Mouse (Mus musculus) gastrocnemius, adult 8-10 months (tissue): ENCODE results near the gene Abhd14b. TPM values are rescaled to one million over a fixed set of nuclear protein-coding genes. Genes with fewer than 3 reads are reported as not detected.

Experiments
- DNase-seq, 2 experiments: peaks; one replicate each; pipeline ENCODE4 v3.0.0; 2022; ENCODE audit warnings: low spot score in 2 of 2
- total RNA-seq, 4 experiments: library from RNA; stranded (reverse); gene quantifications; 2 replicates each; pipeline ENCODE4 v1.2.4; 2022

Abhd14b gene
- total RNA-seq, 4 experiments from 2014 or later = 2.1 to 3.8 (median 3.3) TPM

DNA sequence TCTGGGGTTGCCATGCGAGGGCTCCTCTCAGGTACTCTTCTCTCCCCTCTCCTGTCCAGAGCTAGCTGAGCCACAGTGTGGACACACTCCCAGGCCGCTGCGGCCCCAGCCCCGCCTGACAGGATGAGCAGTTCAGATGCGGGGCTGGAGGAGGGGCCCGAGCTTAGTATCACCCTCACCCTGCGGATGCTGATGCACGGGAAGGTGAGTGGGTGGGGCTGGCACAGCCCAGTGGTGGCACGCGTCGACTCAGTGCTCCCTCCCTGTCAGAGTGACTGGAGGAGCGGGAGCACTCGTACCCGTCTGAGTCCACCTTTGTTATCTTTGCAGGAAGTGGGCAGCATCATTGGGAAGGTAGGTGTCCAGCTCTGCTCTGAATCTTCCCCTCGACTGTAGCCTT is 12.7 kb downstream of the Abhd14b start:
- no peak for DNase-seq

DNA sequence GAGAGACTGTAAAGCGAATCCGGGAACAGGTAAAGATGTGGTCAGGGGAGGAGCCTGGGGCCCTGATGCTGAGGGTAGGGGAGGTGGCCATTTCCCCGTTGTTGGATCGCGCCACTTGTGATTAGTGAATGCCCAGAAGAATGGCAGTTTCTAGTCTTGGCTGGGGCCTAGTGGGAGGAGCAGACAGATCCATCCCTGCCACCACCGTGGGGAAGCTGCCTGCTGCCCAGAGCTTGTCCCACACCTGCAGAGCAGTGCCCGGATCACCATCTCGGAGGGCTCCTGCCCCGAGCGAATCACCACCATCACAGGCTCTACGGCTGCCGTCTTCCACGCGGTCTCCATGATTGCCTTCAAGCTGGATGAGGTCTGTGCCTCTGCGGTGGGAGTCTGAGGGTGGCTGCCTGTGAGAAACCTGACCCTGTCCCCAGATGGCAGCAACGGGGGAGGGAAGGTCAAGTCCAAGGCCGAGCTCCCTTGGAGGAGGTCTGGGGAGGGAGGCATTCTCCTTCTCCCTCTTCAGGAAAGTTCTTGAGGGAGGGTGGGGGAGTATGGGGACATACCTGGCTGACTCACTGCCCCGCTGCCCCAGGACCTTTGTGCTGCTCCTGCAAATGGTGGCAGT is 13.3 kb downstream of the Abhd14b start:
- DNase-seq = no peak

DNA sequence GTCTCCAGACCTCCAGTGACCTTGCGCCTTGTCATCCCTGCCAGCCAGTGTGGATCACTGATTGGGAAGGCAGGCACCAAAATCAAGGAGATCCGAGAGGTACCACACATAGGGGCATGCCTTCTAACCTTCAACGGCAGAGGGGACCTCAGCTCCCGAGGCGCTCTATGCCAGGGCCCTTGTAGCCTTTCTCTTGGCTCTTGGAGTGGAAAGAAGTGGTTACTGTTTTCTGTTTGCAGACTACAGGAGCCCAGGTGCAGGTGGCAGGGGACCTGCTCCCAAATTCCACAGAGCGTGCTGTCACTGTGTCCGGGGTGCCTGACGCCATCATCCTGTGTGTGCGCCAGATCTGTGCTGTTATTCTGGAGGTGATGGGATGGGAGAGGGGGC is 13.8 kb downstream of the Abhd14b start:
- no peak for DNase-seq

DNA sequence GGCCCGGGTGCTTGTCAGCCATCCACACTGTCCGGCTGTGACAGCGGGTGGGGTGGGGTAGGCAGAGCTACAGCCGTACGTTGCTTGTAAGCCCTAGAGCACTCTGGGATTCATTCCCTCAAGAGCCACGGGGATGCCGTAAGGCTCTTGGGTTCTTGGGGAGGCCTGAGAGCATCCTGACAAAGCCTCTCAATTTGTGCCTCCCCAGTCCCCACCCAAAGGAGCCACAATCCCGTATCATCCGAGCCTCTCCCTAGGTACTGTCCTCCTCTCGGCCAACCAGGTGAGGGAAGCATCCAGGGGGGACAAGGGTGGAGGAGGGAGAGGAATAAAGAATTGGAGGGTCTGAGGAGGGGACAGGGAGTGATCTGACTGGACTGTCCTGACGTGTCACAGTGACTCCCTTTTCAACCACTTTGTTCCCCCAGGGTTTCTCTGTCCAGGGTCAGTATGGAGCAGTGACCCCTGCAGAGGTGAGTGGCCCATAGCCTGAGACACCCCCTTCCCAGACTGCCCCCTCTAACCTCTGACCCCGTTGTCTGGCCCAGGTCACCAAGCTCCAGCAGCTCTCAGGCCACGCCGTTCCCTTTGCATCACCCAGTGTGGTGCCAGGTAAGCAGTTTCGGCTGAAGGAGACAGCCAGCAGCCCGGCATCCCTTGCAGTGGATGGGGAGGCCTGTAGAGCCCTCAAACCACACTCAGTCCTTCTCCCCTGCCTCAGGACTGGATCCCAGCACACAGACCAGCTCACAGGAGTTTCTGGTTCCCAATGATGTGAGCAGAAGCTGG is 14.6 kb downstream of the Abhd14b start:
- DNase-seq = no peak

DNA sequence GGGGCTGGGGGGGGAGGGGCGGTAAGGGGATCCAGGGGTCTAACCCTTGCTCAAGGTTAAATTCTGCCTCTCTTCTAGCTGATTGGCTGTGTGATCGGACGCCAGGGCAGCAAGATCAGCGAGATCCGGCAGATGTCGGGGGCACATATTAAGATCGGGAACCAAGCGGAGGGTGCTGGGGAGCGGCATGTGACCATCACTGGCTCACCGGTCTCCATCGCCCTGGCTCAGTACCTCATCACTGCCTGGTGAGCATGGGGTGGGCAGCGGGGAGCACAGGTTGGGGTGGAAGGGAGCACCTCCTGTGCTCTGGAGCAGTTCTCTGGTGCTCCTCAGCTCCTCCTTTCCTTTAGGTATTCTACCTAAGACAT is 15.2 kb downstream of the Abhd14b start:
- DNase-seq = no peak

DNA sequence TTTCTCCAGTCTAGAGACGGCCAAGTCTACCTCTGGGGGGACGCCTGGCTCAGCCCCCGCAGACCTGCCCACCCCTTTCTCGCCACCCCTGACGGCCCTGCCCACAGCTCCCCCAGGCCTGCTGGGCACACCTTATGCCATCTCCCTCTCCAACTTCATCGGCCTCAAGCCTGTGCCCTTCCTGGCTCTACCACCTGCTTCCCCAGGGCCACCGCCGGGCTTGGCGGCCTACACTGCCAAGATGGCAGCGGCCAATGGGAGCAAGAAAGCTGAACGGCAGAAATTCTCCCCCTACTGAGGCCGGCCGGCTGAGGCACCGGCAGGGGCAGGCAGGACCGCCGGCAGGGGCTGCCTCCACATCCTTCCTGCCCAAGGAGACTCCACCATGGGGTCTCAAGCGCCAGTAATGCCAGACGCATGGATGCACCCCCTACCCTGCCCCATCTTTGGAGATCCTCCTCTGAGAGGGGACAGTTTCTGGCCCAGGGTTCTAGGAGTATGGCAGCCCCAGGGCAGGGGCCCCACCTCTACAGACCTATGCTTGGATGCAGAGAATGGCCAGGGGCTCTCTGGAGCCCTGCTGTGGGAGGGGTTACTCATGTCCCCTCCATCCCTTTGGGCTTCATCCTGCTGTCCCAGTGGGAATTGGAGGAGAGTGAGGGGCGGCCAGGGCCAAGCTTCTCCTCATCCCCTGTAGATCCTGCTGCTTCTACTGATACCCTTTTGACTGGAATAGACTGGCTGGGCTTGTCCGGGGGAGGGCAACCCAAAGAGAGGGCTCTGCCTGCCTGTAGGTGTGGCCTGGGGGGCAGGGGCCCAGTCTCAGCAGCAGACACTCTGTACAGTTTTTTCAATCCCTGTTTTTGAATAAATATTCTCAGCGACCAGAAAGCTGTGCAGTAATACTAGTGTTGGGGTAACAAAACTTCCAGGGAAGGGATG is 16.1 kb downstream of the Abhd14b start:
- DNase-seq = no peak

DNA sequence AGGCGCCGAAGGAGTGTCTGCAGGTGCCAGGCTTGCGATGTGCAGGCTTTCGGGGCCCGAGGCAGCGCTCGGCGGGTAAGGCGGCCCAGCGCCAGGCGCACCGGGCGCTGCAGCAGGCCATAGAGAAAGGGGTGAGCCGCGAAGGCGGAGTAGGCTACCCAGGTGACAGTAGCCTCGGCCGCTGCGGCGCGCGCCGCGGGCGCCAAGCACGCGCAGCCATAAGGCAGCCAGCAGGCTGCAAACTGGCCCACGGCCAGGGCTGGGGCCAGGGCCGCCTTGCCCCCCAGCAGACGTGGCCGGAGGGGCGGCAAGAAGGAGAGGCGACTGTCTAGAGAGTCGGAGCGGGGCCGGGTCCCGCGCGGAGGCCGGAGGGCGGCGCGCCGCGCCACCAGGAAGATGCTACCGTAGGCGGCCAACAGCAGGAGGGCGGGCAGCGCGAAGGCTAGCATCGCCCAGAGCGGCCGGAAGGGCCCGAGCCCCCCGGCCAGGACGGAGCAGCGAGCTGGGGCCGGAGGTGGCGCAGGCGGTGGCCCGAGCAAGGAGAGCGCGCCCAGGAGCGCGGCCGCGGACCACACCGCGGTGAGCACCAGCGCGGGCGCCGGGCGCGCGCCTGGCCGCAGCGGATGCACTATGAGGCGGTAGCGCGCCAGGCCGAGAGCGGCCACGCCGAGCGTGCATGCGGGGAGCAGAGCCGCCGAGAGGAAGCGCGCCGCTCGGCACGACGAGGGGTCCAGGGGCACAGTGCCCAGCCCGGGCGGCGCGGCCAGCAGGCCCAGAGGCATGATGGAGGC is 17.7 kb downstream of the Abhd14b start:
- DNase-seq = peak in 1 of 2 experiments; percentile 54

DNA sequence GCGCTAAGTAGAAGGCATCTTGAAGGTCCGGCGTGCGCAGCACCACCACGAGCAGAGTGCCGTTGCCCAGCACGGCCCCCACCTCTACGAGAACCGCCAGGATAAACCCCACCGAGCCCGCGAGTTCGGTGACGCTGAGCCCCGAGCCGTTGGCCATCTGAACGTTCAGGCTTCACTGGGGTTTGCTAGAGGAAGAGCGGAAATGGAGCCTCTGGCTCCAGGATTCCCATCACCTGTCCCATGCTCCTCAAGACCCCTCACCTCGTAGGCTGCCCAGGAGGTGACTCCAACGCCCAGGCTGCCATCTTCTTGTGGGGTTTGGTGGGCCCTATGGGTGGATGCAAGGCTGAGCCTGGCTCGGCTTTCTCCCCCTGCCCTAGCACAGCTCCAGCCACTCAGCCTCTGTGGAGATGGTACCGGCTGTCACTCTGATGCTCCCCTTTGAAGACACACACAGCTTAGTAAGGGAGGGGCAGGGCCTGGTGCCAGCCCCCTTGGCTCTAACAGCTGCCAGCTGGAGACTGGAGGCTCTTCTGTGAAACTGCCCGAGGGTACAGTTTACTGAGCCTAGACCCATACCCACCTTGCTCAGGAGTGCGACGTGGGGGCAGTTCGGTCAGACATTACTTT is 18.4 kb downstream of the Abhd14b start, which contains the start of gene Gpr62:
Gene Gpr62 (minus strand): TSS at position 368 of the 630 bp plus-strand sequence.
- peak in 1 of 2 experiments; percentile 55 for DNase-seq

DNA sequence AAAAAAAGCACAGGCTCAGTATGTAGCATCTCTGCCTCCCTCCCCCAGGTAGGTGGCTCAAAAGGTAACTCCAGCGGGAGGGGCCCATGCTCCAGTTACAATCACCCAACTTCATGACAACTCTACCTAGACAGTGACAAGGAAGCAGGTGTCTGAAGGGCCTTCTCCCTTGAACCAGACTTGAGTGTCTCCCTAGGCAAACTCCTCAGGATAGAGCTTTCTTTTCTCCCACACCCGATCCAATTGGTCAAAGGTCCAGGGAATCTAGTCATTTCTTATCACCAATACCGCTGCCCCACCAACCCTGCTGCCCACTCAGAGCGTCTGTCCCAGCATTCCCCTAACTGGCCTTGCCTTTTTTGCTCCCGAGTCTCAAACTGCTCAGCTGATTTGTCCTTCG is 19.5 kb downstream of the Abhd14b start:
- no peak for DNase-seq

DNA sequence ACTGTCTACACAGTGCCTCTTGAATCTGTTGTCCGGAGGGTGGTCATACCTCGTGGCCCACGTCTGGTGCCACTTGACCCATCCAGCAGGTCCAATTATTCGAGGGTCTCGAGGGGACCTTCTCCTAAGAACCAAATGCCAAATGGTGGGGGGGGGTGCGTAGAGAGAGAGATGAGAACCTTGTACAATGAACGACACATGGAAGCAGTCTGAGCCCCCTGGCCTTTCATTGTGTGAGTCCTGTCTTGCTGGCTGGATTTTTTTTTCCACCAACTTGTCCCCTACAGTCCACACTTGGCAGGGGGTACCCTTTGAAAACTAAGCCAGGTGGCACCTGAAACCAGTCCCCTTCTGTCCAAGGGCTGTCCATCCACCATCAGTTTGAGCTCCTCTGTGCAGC is 20.5 kb downstream of the Abhd14b start:
- no peak for DNase-seq

DNA sequence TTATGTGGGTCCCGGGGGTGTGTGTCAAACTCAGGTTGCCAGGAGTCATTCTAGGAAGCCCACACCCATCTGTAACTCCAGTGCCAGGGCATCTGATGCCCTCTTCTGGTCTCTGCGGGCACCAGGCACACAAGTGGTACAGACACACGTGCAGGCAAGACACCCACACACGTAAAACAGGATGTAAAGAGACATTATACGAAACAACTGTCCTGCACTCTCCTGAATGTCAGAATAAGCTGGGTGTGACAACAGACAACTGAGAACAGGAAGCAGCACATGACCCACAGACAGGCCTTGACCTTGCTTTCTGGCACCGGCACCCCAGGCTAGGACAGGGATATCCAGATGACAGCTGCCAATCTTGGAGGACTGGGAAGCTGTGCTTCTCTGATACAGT is 22.1 kb downstream of the Abhd14b start:
- DNase-seq = no peak

DNA sequence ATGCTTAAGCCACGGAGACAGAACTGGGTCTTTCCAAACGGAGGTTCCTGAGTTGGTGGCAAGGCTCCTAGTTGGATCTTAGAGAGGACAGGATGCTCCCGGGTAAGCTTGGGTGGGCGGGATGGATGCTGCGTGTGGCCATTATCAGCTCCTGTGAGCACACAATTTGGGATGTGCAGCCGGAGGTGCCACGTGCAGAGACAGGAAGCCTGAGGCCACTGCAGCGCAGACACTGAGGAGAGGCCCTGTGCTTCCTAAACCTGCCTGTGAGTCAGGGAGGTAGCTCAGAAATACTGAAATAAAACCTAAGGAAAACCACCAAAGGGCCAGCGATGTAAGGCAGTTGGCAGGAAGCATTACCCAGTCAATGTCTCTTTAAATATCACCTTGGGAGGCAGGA is 22.5 kb downstream of the Abhd14b start:
- no peak for DNase-seq

DNA sequence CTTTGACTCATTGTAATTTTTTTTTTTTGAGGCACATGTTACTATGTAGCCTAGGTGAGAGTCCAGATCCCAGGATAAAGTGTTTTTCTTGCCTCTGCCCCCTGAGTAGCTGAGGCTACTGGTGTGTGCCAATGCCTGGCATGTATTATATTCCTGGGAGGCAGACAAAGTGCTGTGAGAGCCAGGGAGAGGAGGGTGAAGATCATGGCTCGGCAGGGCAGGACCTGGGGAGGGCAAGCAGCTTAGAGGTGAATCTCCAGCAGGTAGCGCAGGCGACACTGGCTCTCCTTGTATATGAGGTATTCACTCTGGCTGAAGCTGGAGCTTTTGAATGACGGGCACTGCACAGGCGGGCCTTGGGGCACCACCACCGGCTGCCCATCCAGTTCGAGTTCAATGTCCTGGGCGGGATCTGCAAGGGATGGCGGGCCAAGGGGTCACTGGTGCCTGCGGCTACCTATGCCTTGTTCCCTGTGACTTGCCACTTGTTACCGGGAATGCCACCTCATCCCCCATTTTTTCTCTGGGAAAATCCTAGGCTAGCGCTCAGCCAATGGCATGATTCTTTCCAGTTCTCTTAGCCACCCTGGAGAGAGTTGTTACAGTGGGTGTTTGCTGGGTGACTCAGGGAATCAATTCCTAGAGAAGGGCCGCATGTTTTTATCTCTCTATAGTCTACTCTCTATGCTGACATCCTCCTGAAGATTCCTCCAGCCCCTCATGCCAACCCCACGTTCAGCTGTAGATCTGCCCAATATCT is 23.9 kb downstream of the Abhd14b start:
- DNase-seq = peak in 1 of 2 experiments; percentile 2

DNA sequence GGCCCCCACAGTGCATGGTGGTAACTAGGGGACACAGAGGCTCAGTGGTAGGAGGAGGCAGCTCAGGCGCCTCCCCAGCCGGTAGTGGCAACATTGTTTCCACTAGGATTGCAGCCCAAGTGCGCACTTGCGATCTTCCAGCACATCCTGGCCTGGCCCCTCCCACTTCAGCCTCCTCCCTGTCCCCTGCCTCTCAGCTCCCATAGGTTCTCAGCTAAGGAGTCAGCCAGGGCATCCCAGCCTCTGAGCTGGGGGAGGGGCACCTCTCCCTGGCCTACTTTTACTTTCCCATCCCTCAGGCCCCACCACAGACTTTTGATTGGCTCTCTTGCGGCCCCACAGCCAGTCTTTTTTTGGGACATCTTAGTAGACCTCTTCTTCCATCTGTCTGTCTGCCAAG is 24.6 kb downstream of the Abhd14b start:
- DNase-seq = peak; percentile 67 to 72

DNA sequence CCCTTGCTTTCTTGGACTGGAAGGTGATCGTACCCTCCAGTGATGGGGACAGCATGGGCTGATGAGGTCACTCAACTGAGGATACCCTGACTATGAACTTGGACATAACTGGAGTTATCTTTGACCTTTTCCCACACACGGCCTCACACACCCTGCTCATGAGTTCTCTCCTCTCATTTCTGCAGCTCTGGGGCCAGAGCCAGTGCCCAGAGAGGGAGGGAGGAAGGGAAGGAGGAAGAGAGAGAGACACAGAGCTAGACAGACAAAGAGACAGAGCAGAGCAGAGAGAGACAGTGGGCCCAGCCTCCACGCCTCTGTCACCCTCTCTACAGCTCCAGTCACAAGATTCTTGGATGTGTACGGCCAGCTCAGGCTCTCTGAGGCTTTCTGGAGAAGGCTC is 25.1 kb downstream of the Abhd14b start:
- DNase-seq = peak in 1 of 2 experiments; percentile 17

DNA sequence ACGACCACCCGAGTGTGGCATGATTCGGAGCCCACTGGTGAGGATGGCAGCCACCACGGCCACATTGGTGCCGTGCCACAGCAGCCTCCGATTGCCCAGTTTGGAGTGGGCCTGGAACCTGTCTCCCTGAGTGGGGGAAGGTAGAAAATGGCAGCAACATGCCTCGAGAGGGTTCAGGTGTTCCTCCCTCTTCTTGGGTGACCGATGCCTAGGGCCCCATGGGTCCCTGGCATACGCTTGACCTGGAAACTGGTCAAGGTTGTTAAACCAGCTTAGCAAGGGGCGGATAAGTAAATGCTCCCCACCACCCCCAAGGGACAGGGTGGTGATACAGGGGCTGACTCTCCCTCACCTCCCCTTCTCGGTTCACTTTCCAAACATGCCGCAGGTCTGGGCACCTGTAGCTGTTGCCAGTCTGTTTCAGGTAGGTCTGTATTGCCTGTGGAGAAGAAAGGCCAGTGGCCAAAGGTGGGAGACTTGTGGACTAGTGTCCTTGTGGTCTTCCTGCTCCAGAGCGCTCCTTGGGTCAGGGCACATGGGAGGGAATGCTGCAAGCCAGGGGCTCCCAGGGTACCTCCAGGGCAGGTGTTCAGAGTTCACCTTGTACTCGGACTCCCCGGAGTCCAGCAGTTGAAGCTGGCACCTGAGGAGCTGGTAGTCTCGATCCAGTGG is 26.0 kb downstream of the Abhd14b start:
- DNase-seq = peak in 1 of 2 experiments; percentile 13

DNA sequence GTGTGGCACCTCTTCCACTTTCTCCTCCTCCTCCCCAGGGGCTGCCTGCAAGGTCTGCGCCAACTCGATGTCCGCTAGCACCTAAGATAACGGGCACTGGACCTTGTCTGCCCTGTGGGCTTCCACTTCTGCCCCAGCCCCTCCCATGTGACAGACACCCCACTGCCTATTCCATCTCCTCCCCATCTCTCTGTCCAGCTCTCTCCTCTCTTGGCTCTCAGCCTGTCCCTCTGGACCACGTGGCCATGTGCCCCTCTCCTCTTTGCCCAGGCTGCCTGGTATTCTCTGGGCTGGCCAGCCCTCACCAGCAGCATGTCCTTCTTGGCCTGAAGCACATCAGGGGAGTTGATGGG is 26.5 kb downstream of the Abhd14b start:
- peak; percentile 5 to 12 for DNase-seq

DNA sequence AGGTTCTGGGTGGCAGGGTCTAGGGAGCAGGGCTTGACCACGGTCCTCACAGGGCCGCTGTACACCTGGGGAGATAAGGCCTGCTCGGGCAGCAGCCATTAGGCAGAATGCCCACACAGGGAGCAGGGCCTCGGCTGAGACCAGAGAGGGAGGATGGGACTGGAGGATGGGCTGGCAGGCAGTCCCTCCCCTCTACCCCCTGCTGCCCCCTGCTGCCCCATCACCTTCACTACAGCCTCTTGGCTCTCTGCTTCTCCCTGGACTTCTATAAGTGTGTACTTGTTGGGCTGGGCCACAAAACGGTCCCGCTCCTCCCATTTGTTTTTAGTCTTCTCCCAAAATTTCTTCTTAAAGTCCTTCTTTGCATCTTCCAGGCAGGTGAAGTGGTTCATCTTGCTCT is 27.2 kb downstream of the Abhd14b start:
- DNase-seq = peak; percentile 43 to 52

DNA sequence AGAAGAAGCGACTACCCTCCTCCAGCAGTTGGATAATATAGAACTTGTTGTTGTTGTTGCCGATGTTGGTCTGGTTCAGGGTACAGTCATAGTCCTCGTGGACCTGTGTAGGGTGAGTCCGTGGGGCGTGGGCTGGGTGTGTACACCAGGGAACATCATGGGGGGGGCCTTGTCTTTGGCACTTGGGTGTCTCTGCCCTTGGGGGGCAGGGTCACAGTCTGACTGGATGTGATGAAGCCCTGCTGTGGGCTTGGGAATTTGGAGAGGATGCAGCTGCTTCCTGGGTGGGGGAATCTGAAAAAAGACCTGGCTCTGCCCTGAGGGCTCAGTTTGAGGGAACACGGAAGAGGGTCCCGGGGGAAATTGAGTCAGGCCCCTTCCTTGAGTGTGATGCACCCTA is 27.8 kb downstream of the Abhd14b start:
- DNase-seq = peak; percentile 15 to 43

DNA sequence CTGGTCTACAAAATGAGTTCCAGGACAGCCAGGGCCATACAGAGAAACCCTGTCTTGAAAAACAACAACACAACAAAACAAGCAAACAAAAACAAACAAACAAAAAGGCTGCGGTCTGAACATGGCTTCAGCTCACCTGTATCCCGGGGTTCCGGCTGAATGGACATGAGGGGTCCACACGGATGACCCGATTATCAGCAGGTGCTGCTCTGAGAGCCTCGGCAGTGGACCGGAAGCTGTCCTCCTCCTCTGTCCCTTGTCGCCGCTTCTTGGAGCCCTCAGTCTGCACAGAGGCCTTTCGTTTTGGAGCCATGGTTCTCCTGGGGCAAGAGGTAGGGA is 28.4 kb downstream of the Abhd14b start, which contains the start of gene Rrp9:
Gene Rrp9 (plus strand): TSS at position 301 of the 339 bp plus-strand sequence.
- no peak for DNase-seq
